Mouse (Mus musculus) adipocyte (in vitro differentiated cells): ENCODE results near the gene Gm16181.
A peak's percentile ranks its signal among the peaks of the same experiment; 100 is the strongest.

Source experiments
- DNase-seq: peaks from one replicate; pipeline ENCODE4 v3.0.0-alpha.2; 2016; ENCODE audit warnings: low spot score

The Gm16181 gene

GRCm38 (mm10) chr17:35220156-35220952, at the start of gene Gm16181:
Gene Gm16181, plus strand, starts transcription at chr17:35220834.
- no peak for DNase-seq

GRCm38 (mm10) chr17:35172445-35173234, 48.0 kb upstream of the Gm16181 start:
- no peak for DNase-seq

GRCm38 (mm10) chr17:35173329-35173728, 47.3 kb upstream of the Gm16181 start:
- no peak for DNase-seq

DNA sequence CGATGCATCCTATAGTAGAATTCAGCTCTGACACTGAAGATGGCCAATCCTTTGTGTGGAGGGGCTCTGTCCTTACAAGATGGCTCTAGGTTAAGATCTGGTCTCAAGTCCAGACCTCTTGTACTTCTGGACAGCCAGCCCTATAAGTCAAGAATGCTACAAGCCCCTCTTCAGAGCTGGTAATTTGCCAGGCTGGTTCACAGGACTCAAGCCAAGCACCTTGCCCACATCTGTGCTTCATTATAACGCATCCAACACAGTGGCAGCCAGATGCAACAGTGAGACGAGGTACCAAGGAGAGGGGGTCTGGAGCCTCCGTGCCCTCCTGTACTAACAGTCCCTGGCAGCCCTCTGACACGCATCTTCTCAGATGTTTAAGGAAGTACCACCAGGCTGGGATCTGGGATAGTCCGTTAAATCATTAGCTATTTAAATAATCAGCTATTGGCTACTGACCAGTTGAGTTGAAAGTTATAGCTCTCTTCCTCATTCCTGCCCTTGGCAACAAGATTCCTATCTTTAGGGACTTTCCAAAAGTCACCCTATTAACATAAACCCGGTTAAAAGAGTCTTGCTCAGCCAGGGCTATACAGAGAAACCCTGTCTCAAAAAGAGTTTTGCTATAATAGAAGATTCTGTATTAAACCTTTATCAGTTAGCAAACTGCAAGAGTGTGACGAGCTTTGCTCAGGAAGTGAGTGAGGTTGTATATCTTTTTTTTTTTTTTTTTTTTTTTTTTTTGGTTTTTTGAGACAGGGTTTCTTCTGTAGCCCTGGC, 46.2 kb upstream of the Gm16181 start:
- DNase-seq, result no peak

DNA sequence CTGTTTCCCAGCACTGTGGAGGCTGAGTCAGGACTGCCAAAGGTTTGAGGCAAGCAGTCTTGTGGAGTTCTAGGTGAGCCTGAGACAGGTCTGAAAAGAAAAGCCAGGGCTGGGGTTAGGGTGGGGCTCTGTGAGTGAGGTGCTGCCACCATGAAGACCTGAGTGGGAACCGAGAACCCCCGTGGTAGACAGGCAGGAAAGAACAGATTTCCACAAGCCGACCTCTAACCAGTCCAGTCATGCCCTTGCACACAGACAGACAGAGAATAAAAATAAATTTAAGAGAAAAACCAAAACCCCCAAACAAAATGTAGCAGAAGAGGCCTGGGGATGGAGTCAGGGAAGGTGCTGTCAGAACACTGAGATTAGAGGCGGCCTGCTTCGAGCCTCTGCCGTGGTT, 45.3 kb upstream of the Gm16181 start:
- DNase-seq, result no peak

- DNase-seq, result no peak
Observed at GRCm38 (mm10) chr17:35175968-35176367, 44.7 kb upstream of the Gm16181 start, which contains the start of gene Aif1. Gene Aif1, minus strand, starts transcription at chr17:35176068.

- DNase-seq, result peak; percentile 77
Observed at GRCm38 (mm10) chr17:35178528-35178927, 42.1 kb upstream of the Gm16181 start.

DNA sequence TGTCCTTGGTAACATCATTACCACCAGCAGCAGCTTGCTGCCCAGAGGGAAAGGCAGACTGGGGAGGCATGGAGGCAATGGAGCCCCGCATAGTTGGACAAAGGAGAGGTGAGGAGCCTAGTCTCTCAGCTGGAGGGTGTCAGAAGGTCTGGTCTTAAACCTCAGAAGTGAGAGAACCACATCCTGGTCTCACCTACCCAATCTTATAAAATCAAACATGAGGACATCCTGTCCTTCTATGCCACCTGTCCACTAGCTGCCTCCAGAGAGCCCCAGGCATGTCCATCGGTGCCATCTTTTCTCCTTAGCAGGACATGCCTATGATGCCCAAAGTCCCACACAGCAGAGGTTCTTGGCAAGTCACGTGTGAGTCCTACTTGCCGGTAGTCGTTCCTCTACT, 40.5 kb upstream of the Gm16181 start:
- no peak for DNase-seq

DNA sequence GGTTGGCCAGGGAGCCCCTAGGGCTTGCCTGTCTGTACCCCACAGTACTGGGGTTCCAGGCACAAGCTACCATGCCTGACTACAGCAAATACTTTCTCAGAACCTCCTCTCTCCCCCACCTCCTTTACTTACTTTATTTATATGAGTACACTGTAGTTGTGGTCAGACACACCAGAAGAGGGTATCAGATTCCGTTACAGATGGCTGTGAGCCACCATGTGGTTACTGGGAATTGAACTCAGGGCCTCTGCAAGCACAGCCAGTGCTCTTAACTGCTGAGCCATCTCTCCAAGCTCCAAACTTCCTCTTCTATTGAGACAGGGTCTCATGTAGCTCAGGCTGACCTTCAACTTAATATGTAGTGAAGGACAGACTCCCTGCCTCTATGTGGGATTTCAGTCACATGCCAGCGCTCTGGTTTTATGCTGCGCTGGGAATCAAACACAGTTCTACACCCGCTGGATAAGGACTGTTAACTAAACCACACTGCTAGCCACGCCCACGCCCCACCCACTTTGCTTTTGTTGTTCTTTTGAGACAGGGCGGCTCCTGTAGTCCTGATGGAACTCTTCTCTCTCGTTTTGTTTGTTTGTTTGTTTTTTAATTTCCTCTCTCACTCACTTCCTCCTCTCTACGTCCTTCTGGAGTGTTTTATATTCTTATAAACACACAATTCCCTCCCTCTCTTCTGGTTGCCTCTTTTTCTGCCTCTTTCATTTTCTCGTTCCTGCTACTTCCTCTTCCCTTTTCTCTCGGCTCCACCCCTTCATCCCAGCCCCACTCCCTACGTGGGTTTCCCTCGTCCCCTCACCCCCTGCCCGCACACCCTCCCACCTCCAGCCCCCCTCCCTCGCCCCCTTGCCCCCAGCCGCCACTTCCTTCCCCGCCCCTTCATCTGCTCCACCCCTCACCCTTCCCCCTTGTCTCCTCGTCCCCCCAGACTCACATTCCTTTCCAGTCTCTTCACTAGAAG, 34.7 kb upstream of the Gm16181 start:
- DNase-seq, result peak; percentile 80

- no peak for DNase-seq
Observed at GRCm38 (mm10) chr17:35186681-35187080, 34.0 kb upstream of the Gm16181 start.

GRCm38 (mm10) chr17:35187345-35187744, 33.3 kb upstream of the Gm16181 start:
- no peak for DNase-seq

DNA sequence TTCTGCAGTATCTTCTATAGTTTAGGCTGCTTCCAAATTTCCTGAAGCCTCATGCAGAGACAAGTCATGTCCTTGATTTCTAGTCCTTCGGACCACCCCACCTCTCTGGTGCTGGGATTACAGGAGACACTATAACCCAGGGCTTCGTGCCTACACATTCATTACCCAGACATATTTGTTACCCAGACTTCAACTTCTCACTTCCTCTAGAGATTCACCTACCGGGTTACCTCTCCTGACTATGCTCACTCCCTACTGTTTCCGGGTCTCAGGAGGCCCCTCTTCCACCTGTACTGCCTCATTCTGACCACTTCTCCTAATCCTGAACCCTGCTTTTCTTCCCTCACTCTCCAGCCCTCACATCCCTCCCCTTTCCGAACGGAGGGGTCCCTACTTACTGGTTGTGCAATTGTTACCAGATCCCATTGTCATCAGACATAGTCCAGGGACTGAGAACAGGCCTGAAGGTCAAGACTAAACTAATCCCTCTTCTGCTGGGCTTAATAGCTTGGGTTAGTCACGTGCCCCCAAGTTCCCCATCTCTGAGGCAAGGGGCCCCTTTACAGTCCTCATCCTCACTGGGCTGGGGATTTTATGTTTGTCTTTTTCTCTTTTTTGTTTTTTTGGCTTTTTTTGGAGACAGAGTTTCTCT, 32.5 kb upstream of the Gm16181 start, which contains the start of gene Lst1:
Gene Lst1 (minus strand): TSS at position 481 of the 652 bp plus-strand sequence.
- DNase-seq, result no peak

- no peak for DNase-seq
Observed at GRCm38 (mm10) chr17:35189186-35189585, 31.4 kb upstream of the Gm16181 start.

DNA sequence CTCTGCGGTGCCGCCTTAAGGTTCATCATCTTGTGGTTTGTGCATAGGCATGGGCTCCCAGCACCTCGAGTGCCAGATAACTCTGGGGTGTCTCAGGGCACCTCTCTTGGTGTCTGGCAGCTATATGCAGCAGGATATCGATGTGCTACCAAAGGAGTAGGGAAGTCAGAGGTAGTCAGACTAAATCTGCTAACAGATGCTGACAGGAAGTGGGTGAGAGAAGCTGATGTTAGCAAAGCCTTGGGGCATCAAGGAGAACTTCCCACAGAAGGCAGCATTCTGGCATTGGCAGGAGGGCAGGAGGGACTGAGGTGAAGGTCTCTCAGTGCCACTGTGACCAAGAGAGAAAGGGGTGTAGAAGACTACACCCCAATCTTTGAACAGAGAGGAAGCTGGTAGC, 30.5 kb upstream of the Gm16181 start:
- DNase-seq, result no peak

- no peak for DNase-seq
Observed at GRCm38 (mm10) chr17:35191723-35192122, 28.9 kb upstream of the Gm16181 start.

DNA sequence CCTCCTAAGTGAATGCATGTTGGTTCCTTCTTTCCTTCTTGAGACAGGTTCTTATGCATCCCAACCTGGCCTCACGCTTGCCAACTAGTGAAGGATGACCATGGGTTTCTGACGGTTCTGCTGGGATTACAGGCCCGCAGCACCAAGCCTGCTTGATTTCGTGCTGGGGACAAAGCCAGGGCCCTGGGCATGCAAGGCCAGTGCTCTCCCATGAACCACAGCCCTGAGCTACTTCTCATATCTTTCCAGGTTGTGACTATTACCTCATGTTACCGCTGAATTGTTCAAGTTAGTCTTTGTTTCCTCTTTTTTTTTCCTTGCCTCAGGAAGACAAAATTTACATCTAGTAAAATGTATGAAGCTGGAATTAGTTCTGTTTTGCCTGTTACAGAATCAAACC, 27.7 kb upstream of the Gm16181 start:
- no peak for DNase-seq

DNA sequence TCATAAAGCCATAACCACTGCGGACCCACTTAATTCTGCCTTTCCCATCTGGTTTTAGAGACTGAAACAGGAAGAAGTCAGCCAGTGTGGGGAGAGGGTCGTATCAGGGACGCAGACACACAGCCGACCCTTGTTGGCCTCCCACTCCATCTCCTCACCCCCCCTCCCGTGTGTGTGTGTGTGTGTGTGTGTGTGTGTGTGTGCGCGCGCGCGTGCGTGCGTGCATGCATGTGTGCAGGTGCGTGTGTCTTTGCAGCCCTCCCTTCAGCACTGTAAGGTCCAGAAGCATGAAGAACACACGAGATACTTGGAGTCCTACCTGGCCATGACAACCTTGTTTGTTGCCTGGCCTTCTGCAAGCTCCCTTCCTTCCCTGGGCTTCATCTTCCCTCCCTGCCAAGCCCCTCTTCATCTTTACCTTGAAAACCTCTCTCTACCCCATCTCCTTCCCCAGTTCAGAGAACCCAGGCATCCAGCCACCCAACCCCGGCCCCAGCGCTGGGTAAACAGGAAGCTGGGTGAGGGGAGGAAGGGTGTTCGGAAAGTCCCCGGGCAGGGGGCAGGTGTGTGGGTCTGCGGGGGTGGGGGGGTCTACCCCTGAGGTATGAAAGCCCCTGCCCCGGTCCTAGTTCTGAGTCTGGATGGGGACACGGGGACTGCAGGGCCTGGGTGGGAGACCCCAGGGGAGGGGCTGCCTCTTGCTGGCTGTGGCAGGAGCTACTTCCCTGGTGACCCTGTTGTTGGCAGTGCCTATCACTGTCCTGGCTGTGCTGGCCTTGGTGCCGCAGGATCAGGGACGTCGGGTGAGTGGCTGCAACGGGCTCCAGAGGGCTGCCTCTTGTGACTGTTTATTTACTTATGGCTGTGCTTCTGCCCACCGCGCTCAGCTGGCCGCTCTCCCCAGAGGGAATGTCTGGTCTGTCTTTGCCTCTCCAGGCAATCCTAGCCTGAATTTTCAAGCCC, 26.5 kb upstream of the Gm16181 start, which contains the start of gene Ltb:
Gene Ltb (plus strand): TSS at position 559 of the 963 bp plus-strand sequence.
- DNase-seq, result no peak

- DNase-seq, result no peak
Observed at GRCm38 (mm10) chr17:35194844-35195630, 25.6 kb upstream of the Gm16181 start.
